Comparison of ENCODE assay signal across 23 mouse cellular contexts in the genomic region with DNA sequence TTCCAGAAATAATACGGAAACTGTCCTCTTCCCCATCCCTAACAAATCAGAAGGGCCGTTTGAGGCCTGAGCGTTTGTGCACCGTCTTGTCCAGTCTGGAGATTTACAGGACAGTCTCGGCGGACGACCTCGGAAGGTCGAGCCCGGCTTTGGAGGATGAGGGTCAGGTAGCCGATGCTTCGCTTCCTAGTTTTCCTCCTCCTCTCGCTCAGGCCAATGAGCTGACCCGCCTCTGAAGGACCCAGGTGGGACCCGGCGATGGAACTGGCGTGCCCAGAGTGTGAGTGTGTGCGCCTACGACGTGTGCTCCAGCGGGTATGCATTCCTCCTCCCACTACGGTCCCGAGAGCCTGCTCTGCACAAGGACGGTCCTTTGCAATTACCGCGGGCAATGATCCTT. TPM values are rescaled to one million over a fixed set of nuclear protein-coding genes. Genes with fewer than 3 reads are reported as not detected.
DNase-seq lines count a peak whose midpoint lies in the region; ATAC-seq and TF ChIP-seq lines count a peak whose summit lies in the region.
"Had no signal": no experiment of that assay in that cellular context is flagged by ENCODE, and none has a peak within 500 bp of the region (broad histone marks: within the 10 kb centered on the region; RNA-seq: fewer than 3 reads in every experiment).

No protein-coding gene starts in this region.

- TF ChIP-seq CTCF in forebrain, postnatal 0 days (IDR thresholded peaks at IDR 0.05; ENCODE audit: low read depth), result no peak
- no peak for TF ChIP-seq CTCF in midbrain, postnatal 0 days (IDR thresholded peaks at IDR 0.05)

- ATAC-seq in forebrain, postnatal 0 days, result no peak
- ATAC-seq in forebrain, embryonic 16.5 days, result no peak
- no peak for ATAC-seq in midbrain, postnatal 0 days (ENCODE audit: low FRiP score)
- no peak for ATAC-seq in embryonic facial prominence, embryonic 15.5 days (ENCODE audit: insufficient number of reproducible peaks, low FRiP score, low TSS enrichment, low read depth)
- ATAC-seq in stomach, embryonic 14.5 days (ENCODE audit: insufficient number of reproducible peaks, insufficient read depth, low FRiP score, low read depth), result no peak
- ATAC-seq: activated CD4-positive, CD25-positive, alpha-beta regulatory T cell, adult 4 months; forebrain, embryonic 15.5 days had no signal

- no peak overlapping the region for H3K9ac ChIP-seq in forebrain, postnatal 0 days
- H3K9ac ChIP-seq in forebrain, embryonic 16.5 days (replicated peaks; ENCODE audit: low read depth, low read length), result no peak overlapping the region
- no peak overlapping the region for H3K9ac ChIP-seq in midbrain, postnatal 0 days (replicated peaks; ENCODE audit: low read length, poor library complexity, severe bottlenecking)
- no peak overlapping the region for H3K9ac ChIP-seq in embryonic facial prominence, embryonic 15.5 days
- no peak overlapping the region for H3K9ac ChIP-seq in stomach, embryonic 14.5 days (replicated peaks; ENCODE audit: low read depth, low read length)
- H3K9ac ChIP-seq: forebrain, embryonic 15.5 days; heart, embryonic 13.5 days; liver, embryonic 14.5 days had no signal

- H3K27me3 ChIP-seq in forebrain, postnatal 0 days (ENCODE audit: insufficient read depth, low read length), result peaks cover 71% of the 10 kb centered on the region
- H3K27me3 ChIP-seq in forebrain, embryonic 16.5 days (replicated peaks; ENCODE audit: control insufficient read depth, insufficient read depth, low read length), result peaks cover 89% of the 10 kb centered on the region
- peaks cover 100% of the 10 kb centered on the region for H3K27me3 ChIP-seq in midbrain, embryonic 10.5 days (ENCODE audit: low read depth, poor library complexity, severe bottlenecking)
- H3K27me3 ChIP-seq in midbrain, postnatal 0 days (ENCODE audit: insufficient read depth, low read length), result peaks cover 86% of the 10 kb centered on the region
- H3K27me3 ChIP-seq in embryonic facial prominence, embryonic 15.5 days, result peaks cover 96% of the 10 kb centered on the region
- H3K27me3 ChIP-seq in stomach, embryonic 14.5 days (ENCODE audit: control insufficient read depth, insufficient read depth, low read length), result peaks cover 75% of the 10 kb centered on the region

- H3K36me3 ChIP-seq in forebrain, postnatal 0 days (ENCODE audit: insufficient read depth), result no peaks in the 10 kb centered on the region
- no peaks in the 10 kb centered on the region for H3K36me3 ChIP-seq in forebrain, embryonic 16.5 days (ENCODE audit: control insufficient read depth, insufficient read depth)
- H3K36me3 ChIP-seq in midbrain, embryonic 10.5 days, result no peaks in the 10 kb centered on the region
- no peaks in the 10 kb centered on the region for H3K36me3 ChIP-seq in midbrain, postnatal 0 days (ENCODE audit: insufficient read depth, low read length)
- no peaks in the 10 kb centered on the region for H3K36me3 ChIP-seq in embryonic facial prominence, embryonic 15.5 days
- H3K36me3 ChIP-seq in stomach, embryonic 14.5 days (ENCODE audit: control insufficient read depth, insufficient read depth, low read length), result no peaks in the 10 kb centered on the region
- H3K36me3 ChIP-seq: forebrain, embryonic 15.5 days; heart, embryonic 13.5 days had no signal

- no peak overlapping the region for H3K27ac ChIP-seq in forebrain, postnatal 0 days (ENCODE audit: low read depth, low read length)
- H3K27ac ChIP-seq in forebrain, embryonic 16.5 days (ENCODE audit: low read length), result no peak overlapping the region
- no peak overlapping the region for H3K27ac ChIP-seq in midbrain, embryonic 10.5 days (replicated peaks)
- no peak overlapping the region for H3K27ac ChIP-seq in midbrain, postnatal 0 days (ENCODE audit: low read depth, low read length)
- no peak overlapping the region for H3K27ac ChIP-seq in embryonic facial prominence, embryonic 15.5 days (replicated peaks)
- no peak overlapping the region for H3K27ac ChIP-seq in stomach, embryonic 14.5 days (ENCODE audit: low read length)
- H3K27ac ChIP-seq: forebrain, embryonic 15.5 days; gastrocnemius, adult 2 months; heart, embryonic 13.5 days; layer of hippocampus, adult 2 months; left cerebral cortex, adult 2 months; liver, embryonic 14.5 days had no signal

- peak overlapping the region; percentile 29; the same call in 1 of the 2 replicates for H3K4me3 ChIP-seq in forebrain, postnatal 0 days (ENCODE audit: low read depth, low read length)
- H3K4me3 ChIP-seq in forebrain, embryonic 16.5 days (replicated peaks; ENCODE audit: low read length), result no peak overlapping the region; the same call in 1 of the 2 replicates
- H3K4me3 ChIP-seq in midbrain, embryonic 10.5 days, result peak overlapping the region; percentile 44; the same call in 1 of the 2 replicates
- no peak overlapping the region for H3K4me3 ChIP-seq in midbrain, postnatal 0 days (ENCODE audit: low read depth, low read length)
- H3K4me3 ChIP-seq in embryonic facial prominence, embryonic 15.5 days (replicated peaks), result 0 out of 2 replicates have a peak overlapping the region, but pooled peaks have one; percentile 33
- peak overlapping the region; percentile 22; the same call in 1 of the 2 replicates for H3K4me3 ChIP-seq in stomach, embryonic 14.5 days (ENCODE audit: low read depth, low read length)
- H3K4me3 ChIP-seq: layer of hippocampus, adult 2 months had no signal

- DNase-seq in forebrain, postnatal 0 days, result no peak
- DNase-seq in midbrain, embryonic 10.5 days (ENCODE audit: low spot score), result no peak
- no peak for DNase-seq in midbrain, postnatal 0 days (ENCODE audit: low spot score)
- no peak for DNase-seq in adrenal gland, postnatal 36 days
- no peak for DNase-seq in layer of hippocampus, adult 9-11 months
- DNase-seq: adrenal gland, postnatal 14 days; gastrocnemius, adult 2 months; heart, adult 11 months; retina, postnatal 1 day; right cerebral cortex, postnatal 4 days had no signal

- WGBS in forebrain, postnatal 0 days, result 3% methylated on average over 26 of the region's 26 CpGs
- WGBS in forebrain, embryonic 16.5 days, result under 1% methylated on average over 26 of the region's 26 CpGs
- WGBS in midbrain, embryonic 10.5 days, result 1% methylated on average over 26 of the region's 26 CpGs
- WGBS in midbrain, postnatal 0 days, result 2% methylated on average over 26 of the region's 26 CpGs
- 1% methylated on average over 26 of the region's 26 CpGs for WGBS in embryonic facial prominence, embryonic 15.5 days
- WGBS in stomach, embryonic 14.5 days, result 1% methylated on average over 26 of the region's 26 CpGs

- H3K4me2 ChIP-seq in forebrain, postnatal 0 days (ENCODE audit: low read depth), result no peak overlapping the region
- no peak overlapping the region for H3K4me2 ChIP-seq in forebrain, embryonic 16.5 days (ENCODE audit: low read length)
- no peak overlapping the region for H3K4me2 ChIP-seq in midbrain, postnatal 0 days (ENCODE audit: low read depth, low read length, poor library complexity, severe bottlenecking)
- 0 out of 2 replicates have a peak overlapping the region, but pooled peaks have one; percentile 48 for H3K4me2 ChIP-seq in embryonic facial prominence, embryonic 15.5 days (replicated peaks)
- H3K4me2 ChIP-seq in stomach, embryonic 14.5 days (replicated peaks; ENCODE audit: low read depth, low read length), result no peak overlapping the region

- H3K9me3 ChIP-seq in forebrain, postnatal 0 days (ENCODE audit: low read length), result no peaks in the 10 kb centered on the region
- no peaks in the 10 kb centered on the region for H3K9me3 ChIP-seq in forebrain, embryonic 16.5 days (ENCODE audit: control insufficient read depth, low read length)
- no peaks in the 10 kb centered on the region for H3K9me3 ChIP-seq in midbrain, embryonic 10.5 days (replicated peaks)
- H3K9me3 ChIP-seq in midbrain, postnatal 0 days (ENCODE audit: low read length), result no peaks in the 10 kb centered on the region
- H3K9me3 ChIP-seq in embryonic facial prominence, embryonic 15.5 days (replicated peaks), result no peaks in the 10 kb centered on the region
- H3K9me3 ChIP-seq in stomach, embryonic 14.5 days (ENCODE audit: control insufficient read depth, low read depth, low read length), result no peaks in the 10 kb centered on the region
- H3K9me3 ChIP-seq: forebrain, embryonic 15.5 days; heart, embryonic 13.5 days had no signal

- no peaks in the 10 kb centered on the region; the same call in 1 of the 2 replicates for H3K4me1 ChIP-seq in forebrain, postnatal 0 days (ENCODE audit: insufficient read depth)
- H3K4me1 ChIP-seq in forebrain, embryonic 16.5 days (replicated peaks; ENCODE audit: control insufficient read depth, insufficient read depth, low read length), result peaks cover 31% of the 10 kb centered on the region
- peaks cover 56% of the 10 kb centered on the region for H3K4me1 ChIP-seq in midbrain, embryonic 10.5 days
- H3K4me1 ChIP-seq in midbrain, postnatal 0 days (ENCODE audit: insufficient read depth, low read length), result no peaks in the 10 kb centered on the region; the same call in 1 of the 2 replicates
- peaks cover 47% of the 10 kb centered on the region for H3K4me1 ChIP-seq in embryonic facial prominence, embryonic 15.5 days
- peaks cover 14% of the 10 kb centered on the region for H3K4me1 ChIP-seq in stomach, embryonic 14.5 days (ENCODE audit: control insufficient read depth, insufficient read depth, low read length)

RNA-seq across cellular contexts. Expression of a gene that starts 1.4 kb away (rescaled TPM):
- not detected in 2 replicates for total RNA-seq in forebrain, postnatal 0 days (2014; rRNA removed)
- polyA plus RNA-seq in forebrain, postnatal 0 days (2015; fragmentation: Nextera tagmentation; extraction: Ambion mirVana), result not detected in 2 replicates
- polyA plus RNA-seq in forebrain, embryonic 16.5 days (2015; fragmentation: Nextera tagmentation; extraction: Ambion mirVana), result not detected in 2 replicates
- polyA plus RNA-seq in midbrain, embryonic 10.5 days (2016; fragmentation: Nextera tagmentation; extraction: Ambion mirVana), result 0.11 TPM in 1 of 2 replicates, not detected in the other
- 0.60 and 1.0 TPM in 2 replicates for total RNA-seq in midbrain, postnatal 0 days (2014; rRNA removed)
- 0.18 TPM in 1 of 2 replicates, not detected in the other for polyA plus RNA-seq in midbrain, postnatal 0 days (2015; fragmentation: Nextera tagmentation; extraction: Ambion mirVana)
- polyA plus RNA-seq in embryonic facial prominence, embryonic 15.5 days (2015; fragmentation: Nextera tagmentation; extraction: Ambion mirVana), result not detected in 2 replicates
- polyA plus RNA-seq in stomach, embryonic 14.5 days (2014; fragmentation: Nextera tagmentation; extraction: Ambion mirVana), result not detected in 2 replicates
- total RNA-seq in adrenal gland, postnatal 36 days (2021), result not detected
- total RNA-seq: adrenal gland, postnatal 14 days; common myeloid progenitor, adult 5-6 weeks; gastrocnemius, adult 2 months; layer of hippocampus, adult 2 months; left cerebral cortex, adult 2 months had no signal
- polyA plus RNA-seq: activated CD4-positive, CD25-positive, alpha-beta regulatory T cell, adult 4 months; forebrain, embryonic 15.5 days; heart, embryonic 13.5 days; kidney, embryonic 16.5 days; limb, embryonic 11.5 days; liver, embryonic 14.5 days; lung, embryonic 16.5 days had no signal

RNA-seq across cellular contexts. Expression of a gene that starts 56.8 kb away (rescaled TPM):
- total RNA-seq in forebrain, postnatal 0 days (2014; rRNA removed), result 7.7 and 12.1 TPM in 2 replicates
- polyA plus RNA-seq in forebrain, postnatal 0 days (2015; fragmentation: Nextera tagmentation; extraction: Ambion mirVana), result 4.3 and 6.0 TPM in 2 replicates
- polyA plus RNA-seq in forebrain, embryonic 16.5 days (2015; fragmentation: Nextera tagmentation; extraction: Ambion mirVana), result 8.7 and 9.0 TPM in 2 replicates
- polyA plus RNA-seq in midbrain, embryonic 10.5 days (2016; fragmentation: Nextera tagmentation; extraction: Ambion mirVana), result 6.1 and 8.1 TPM in 2 replicates
- total RNA-seq in midbrain, postnatal 0 days (2014; rRNA removed), result 9.5 and 11.8 TPM in 2 replicates
- 7.7 and 9.5 TPM in 2 replicates for polyA plus RNA-seq in midbrain, postnatal 0 days (2015; fragmentation: Nextera tagmentation; extraction: Ambion mirVana)
- polyA plus RNA-seq in embryonic facial prominence, embryonic 15.5 days (2015; fragmentation: Nextera tagmentation; extraction: Ambion mirVana), result 10.4 and 11.3 TPM in 2 replicates
- polyA plus RNA-seq in stomach, embryonic 14.5 days (2014; fragmentation: Nextera tagmentation; extraction: Ambion mirVana), result 11.7 and 12.0 TPM in 2 replicates
- 1 to 10 TPM; 5.8 to 8.4 TPM for total RNA-seq in adrenal gland, postnatal 36 days (2021)

Comparison
In these comparisons a context has a peak if more than half of its experiments do, and no peak if none do; other contexts are left out.
1. H3K4me3 ChIP-seq: peak in forebrain, postnatal 0 days (single experiment), midbrain, embryonic 10.5 days (single experiment), embryonic facial prominence, embryonic 15.5 days (single experiment) and stomach, embryonic 14.5 days (single experiment); none in forebrain, embryonic 16.5 days (single experiment) and midbrain, postnatal 0 days (single experiment).